ENCODE assay signal across 27 mouse cellular contexts in genomic region chr2:179231708-179232354, GRCm38 (mm10).
DNase-seq lines count a peak whose midpoint lies in the region; ATAC-seq and TF ChIP-seq lines count a peak whose summit lies in the region.
"Had no signal": no experiment of that assay in that cellular context is flagged by ENCODE, and none has a peak within 500 bp of the region (broad histone marks: within the 10 kb centered on the region; RNA-seq: fewer than 3 reads in every experiment).

No protein-coding gene starts in this region.

- H3K4me1 ChIP-seq in forebrain, postnatal 0 days (ENCODE audit: insufficient read depth): no peaks in the 10 kb centered on the region
- H3K4me1 ChIP-seq in forebrain, embryonic 12.5 days: no peaks in the 10 kb centered on the region; the same call in 1 of the 2 replicates
- peaks cover 11% of the 10 kb centered on the region; the same call in 1 of the 2 replicates for H3K4me1 ChIP-seq in limb, embryonic 13.5 days
- peaks cover 9% of the 10 kb centered on the region for H3K4me1 ChIP-seq in limb, embryonic 10.5 days
- H3K4me1 ChIP-seq in midbrain, embryonic 14.5 days (ENCODE audit: control insufficient read depth, insufficient read depth, low read length): no peaks in the 10 kb centered on the region
- 0 out of 2 replicates have a peak, but pooled peaks cover 4% of the 10 kb centered on the region for H3K4me1 ChIP-seq in midbrain, postnatal 0 days (ENCODE audit: insufficient read depth, low read length)
- no peaks in the 10 kb centered on the region for H3K4me1 ChIP-seq in liver, embryonic 12.5 days
- H3K4me1 ChIP-seq: forebrain, embryonic 15.5 days; heart, embryonic 10.5 days; heart, embryonic 13.5 days had no signal

- DNase-seq in forebrain, postnatal 0 days: no peak
- DNase-seq in limb, embryonic 10.5 days (ENCODE audit: low spot score): no peak
- DNase-seq in midbrain, embryonic 14.5 days: peak; percentile 42
- DNase-seq in midbrain, postnatal 0 days (ENCODE audit: low spot score): no peak
- no peak for DNase-seq in thymus, postnatal 0 days (ENCODE audit: low spot score)
- DNase-seq: adrenal gland, postnatal 14 days; cerebellum, adult 11 months; cerebellum, adult 2 months; cerebellum, adult 9-11 months; cerebellum, postnatal 25 days; gastrocnemius, postnatal 10 days; gastrocnemius, postnatal 36 days; heart, adult 2 months; heart, postnatal 14 days; heart, postnatal 4 days had no signal

- TF ChIP-seq CTCF in forebrain, postnatal 0 days (IDR thresholded peaks at IDR 0.05; ENCODE audit: low read depth): no peak
- TF ChIP-seq CTCF in midbrain, postnatal 0 days (IDR thresholded peaks at IDR 0.05): no peak

- H3K9me3 ChIP-seq in forebrain, postnatal 0 days (ENCODE audit: low read length): no peaks in the 10 kb centered on the region
- no peaks in the 10 kb centered on the region for H3K9me3 ChIP-seq in forebrain, embryonic 12.5 days
- H3K9me3 ChIP-seq in limb, embryonic 13.5 days: no peaks in the 10 kb centered on the region
- H3K9me3 ChIP-seq in limb, embryonic 10.5 days (replicated peaks): no peaks in the 10 kb centered on the region
- no peaks in the 10 kb centered on the region for H3K9me3 ChIP-seq in midbrain, embryonic 14.5 days (ENCODE audit: control insufficient read depth, low read length)
- no peaks in the 10 kb centered on the region for H3K9me3 ChIP-seq in midbrain, postnatal 0 days (ENCODE audit: low read length)
- no peaks in the 10 kb centered on the region; the same call in 1 of the 2 replicates for H3K9me3 ChIP-seq in liver, embryonic 12.5 days (replicated peaks)
- H3K9me3 ChIP-seq: embryonic facial prominence, embryonic 12.5 days; embryonic facial prominence, embryonic 15.5 days; forebrain, embryonic 15.5 days; heart, embryonic 10.5 days; heart, embryonic 13.5 days; hindbrain, embryonic 13.5 days had no signal

- no peaks in the 10 kb centered on the region for H3K27me3 ChIP-seq in forebrain, postnatal 0 days (ENCODE audit: insufficient read depth, low read length)
- no peaks in the 10 kb centered on the region for H3K27me3 ChIP-seq in forebrain, embryonic 12.5 days
- H3K27me3 ChIP-seq in limb, embryonic 13.5 days: no peaks in the 10 kb centered on the region
- H3K27me3 ChIP-seq in limb, embryonic 10.5 days (ENCODE audit: low read depth, poor library complexity, severe bottlenecking): no peaks in the 10 kb centered on the region
- no peaks in the 10 kb centered on the region for H3K27me3 ChIP-seq in midbrain, embryonic 14.5 days (ENCODE audit: control insufficient read depth, insufficient read depth, low read length)
- H3K27me3 ChIP-seq in midbrain, postnatal 0 days (ENCODE audit: insufficient read depth, low read length): no peaks in the 10 kb centered on the region
- H3K27me3 ChIP-seq in liver, embryonic 12.5 days (replicated peaks): no peaks in the 10 kb centered on the region
- H3K27me3 ChIP-seq: CH12.LX; embryonic facial prominence, embryonic 12.5 days; embryonic facial prominence, embryonic 15.5 days; forebrain, embryonic 15.5 days; heart, embryonic 13.5 days; hindbrain, embryonic 13.5 days; Patski had no signal

- 67% methylated on average over 6 of the region's 6 CpGs for WGBS in forebrain, postnatal 0 days
- 73% methylated on average over 6 of the region's 6 CpGs for WGBS in forebrain, embryonic 12.5 days
- 77% methylated on average over 6 of the region's 6 CpGs for WGBS in limb, embryonic 13.5 days
- 86% methylated on average over 6 of the region's 6 CpGs for WGBS in limb, embryonic 10.5 days
- WGBS in midbrain, embryonic 14.5 days: 63% methylated on average over 6 of the region's 6 CpGs
- 65% methylated on average over 6 of the region's 6 CpGs for WGBS in midbrain, postnatal 0 days
- WGBS in liver, embryonic 12.5 days (ENCODE audit: insufficient replicate concordance): 66% methylated on average over 6 of the region's 6 CpGs

- H3K27ac ChIP-seq in forebrain, postnatal 0 days (ENCODE audit: low read depth, low read length): 0 out of 2 replicates have a peak overlapping the region, but pooled peaks have one; percentile 29
- no peak overlapping the region for H3K27ac ChIP-seq in forebrain, embryonic 12.5 days
- H3K27ac ChIP-seq in limb, embryonic 13.5 days: no peak overlapping the region
- no peak overlapping the region for H3K27ac ChIP-seq in limb, embryonic 10.5 days
- H3K27ac ChIP-seq in midbrain, embryonic 14.5 days (replicated peaks; ENCODE audit: low read depth, low read length): no peak overlapping the region
- H3K27ac ChIP-seq in midbrain, postnatal 0 days (ENCODE audit: low read depth, low read length): no peak overlapping the region
- no peak overlapping the region for H3K27ac ChIP-seq in liver, embryonic 12.5 days
- H3K27ac ChIP-seq: embryonic facial prominence, embryonic 12.5 days; embryonic facial prominence, embryonic 15.5 days; forebrain, embryonic 15.5 days; heart, adult 2 months; heart, embryonic 10.5 days; heart, embryonic 13.5 days; hindbrain, embryonic 13.5 days had no signal

- no peak overlapping the region for H3K4me3 ChIP-seq in forebrain, postnatal 0 days (ENCODE audit: low read depth, low read length)
- H3K4me3 ChIP-seq in forebrain, embryonic 12.5 days (replicated peaks): no peak overlapping the region
- no peak overlapping the region for H3K4me3 ChIP-seq in limb, embryonic 13.5 days
- no peak overlapping the region for H3K4me3 ChIP-seq in limb, embryonic 10.5 days
- H3K4me3 ChIP-seq in midbrain, embryonic 14.5 days (replicated peaks; ENCODE audit: low read depth, low read length): no peak overlapping the region
- no peak overlapping the region for H3K4me3 ChIP-seq in midbrain, postnatal 0 days (ENCODE audit: low read depth, low read length)
- no peak overlapping the region for H3K4me3 ChIP-seq in liver, embryonic 12.5 days
- H3K4me3 ChIP-seq: embryonic facial prominence, embryonic 12.5 days; embryonic facial prominence, embryonic 15.5 days; forebrain, embryonic 15.5 days; heart, adult 2 months; heart, embryonic 10.5 days; heart, embryonic 13.5 days; hindbrain, embryonic 13.5 days had no signal

- ATAC-seq in forebrain, postnatal 0 days: peak; percentile 10; the same call in 1 of the 2 replicates
- no peak for ATAC-seq in forebrain, embryonic 12.5 days (ENCODE audit: low FRiP score)
- 0 out of 2 replicates have a peak, but pooled peaks have one; percentile 29 for ATAC-seq in limb, embryonic 13.5 days (ENCODE audit: low FRiP score, low read depth)
- ATAC-seq in midbrain, embryonic 14.5 days (ENCODE audit: low FRiP score, low TSS enrichment): no peak
- peak; percentile 60 for ATAC-seq in midbrain, postnatal 0 days (ENCODE audit: low FRiP score)
- no peak for ATAC-seq in liver, embryonic 12.5 days
- ATAC-seq: forebrain, embryonic 15.5 days; Patski had no signal

- no peak overlapping the region for H3K4me2 ChIP-seq in forebrain, postnatal 0 days (ENCODE audit: low read depth)
- H3K4me2 ChIP-seq in forebrain, embryonic 12.5 days: no peak overlapping the region
- H3K4me2 ChIP-seq in limb, embryonic 13.5 days (replicated peaks): no peak overlapping the region
- no peak overlapping the region for H3K4me2 ChIP-seq in midbrain, embryonic 14.5 days (ENCODE audit: low read length)
- H3K4me2 ChIP-seq in midbrain, postnatal 0 days (ENCODE audit: low read depth, low read length, poor library complexity, severe bottlenecking): no peak overlapping the region
- no peak overlapping the region for H3K4me2 ChIP-seq in liver, embryonic 12.5 days
- H3K4me2 ChIP-seq: embryonic facial prominence, embryonic 12.5 days; embryonic facial prominence, embryonic 15.5 days; forebrain, embryonic 15.5 days; heart, embryonic 13.5 days; hindbrain, embryonic 13.5 days had no signal

- H3K36me3 ChIP-seq in forebrain, postnatal 0 days (ENCODE audit: insufficient read depth): no peaks in the 10 kb centered on the region
- H3K36me3 ChIP-seq in forebrain, embryonic 12.5 days (replicated peaks): no peaks in the 10 kb centered on the region
- no peaks in the 10 kb centered on the region for H3K36me3 ChIP-seq in limb, embryonic 13.5 days
- no peaks in the 10 kb centered on the region for H3K36me3 ChIP-seq in limb, embryonic 10.5 days
- no peaks in the 10 kb centered on the region for H3K36me3 ChIP-seq in midbrain, embryonic 14.5 days (ENCODE audit: control insufficient read depth, insufficient read depth, low read length)
- no peaks in the 10 kb centered on the region for H3K36me3 ChIP-seq in midbrain, postnatal 0 days (ENCODE audit: insufficient read depth, low read length)
- no peaks in the 10 kb centered on the region for H3K36me3 ChIP-seq in liver, embryonic 12.5 days
- H3K36me3 ChIP-seq: embryonic facial prominence, embryonic 12.5 days; embryonic facial prominence, embryonic 15.5 days; forebrain, embryonic 15.5 days; G1E; heart, embryonic 10.5 days; heart, embryonic 13.5 days; hindbrain, embryonic 13.5 days had no signal

- no peak overlapping the region for H3K9ac ChIP-seq in forebrain, postnatal 0 days
- no peak overlapping the region for H3K9ac ChIP-seq in forebrain, embryonic 12.5 days
- no peak overlapping the region for H3K9ac ChIP-seq in limb, embryonic 13.5 days
- no peak overlapping the region for H3K9ac ChIP-seq in midbrain, embryonic 14.5 days (replicated peaks; ENCODE audit: low read length)
- H3K9ac ChIP-seq in midbrain, postnatal 0 days (replicated peaks; ENCODE audit: low read length, poor library complexity, severe bottlenecking): no peak overlapping the region
- no peak overlapping the region for H3K9ac ChIP-seq in liver, embryonic 12.5 days
- H3K9ac ChIP-seq: embryonic facial prominence, embryonic 12.5 days; embryonic facial prominence, embryonic 15.5 days; forebrain, embryonic 15.5 days; heart, embryonic 13.5 days; hindbrain, embryonic 13.5 days had no signal

Comparison
In these comparisons a context has a peak if more than half of its experiments do, and no peak if none do; other contexts are left out.
1. ATAC-seq: peak in forebrain, postnatal 0 days (single experiment), limb, embryonic 13.5 days (single experiment) and midbrain, postnatal 0 days (single experiment); none in forebrain, embryonic 12.5 days (single experiment), midbrain, embryonic 14.5 days (single experiment) and liver, embryonic 12.5 days (single experiment).